Mouse (Mus musculus) liver, embryonic 15.5 days (tissue): ENCODE measurements around the gene Olfr851. TPM values are rescaled to one million over a fixed set of nuclear protein-coding genes. Genes with fewer than 3 reads are reported as not detected.

Experiments
- ATAC-seq: fragments of 200-750 bp; cut with Nextera tagmentation; 2 replicates; pipeline ENCODE4 v1.8.0; 2017; ENCODE audit warnings: moderate number of reproducible peaks, mild to moderate bottlenecking, moderate library complexity; ENCODE audit not compliant: insufficient read depth
- H3K27ac ChIP-seq: fragments of 300-500 bp; sonication (generic); replicated peaks from 2 replicates; pipeline ENCODE4 v1.5.1; 2015; ENCODE audit warnings: mild to moderate bottlenecking, inconsistent platforms
- H3K27me3 ChIP-seq: fragments of 300-500 bp; sonication (generic); 2 replicates; pipeline ENCODE4 v1.6.1; 2015; ENCODE audit warnings: mild to moderate bottlenecking, inconsistent platforms
- H3K36me3 ChIP-seq: fragments of 300-500 bp; sonication (generic); replicated peaks from 2 replicates; pipeline ENCODE4 v1.6.1; 2015; ENCODE audit warnings: moderate library complexity, mild to moderate bottlenecking, inconsistent platforms
- H3K4me1 ChIP-seq: fragments of 300-500 bp; sonication (generic); replicated peaks from 2 replicates; pipeline ENCODE4 v1.6.1; 2015; ENCODE audit warnings: inconsistent platforms
- H3K4me2 ChIP-seq: fragments of 300-500 bp; sonication (generic); 2 replicates; pipeline ENCODE4 v1.6.1; 2015; ENCODE audit warnings: moderate library complexity, mild to moderate bottlenecking, inconsistent platforms
- H3K4me3 ChIP-seq: fragments of 300-500 bp; sonication (generic); replicated peaks from 2 replicates; pipeline ENCODE4 v1.5.1; 2015; ENCODE audit warnings: mild to moderate bottlenecking, inconsistent platforms
- H3K9ac ChIP-seq: fragments of 300-500 bp; sonication (generic); 2 replicates; pipeline ENCODE4 v1.6.1; 2015; ENCODE audit warnings: moderate library complexity, mild to moderate bottlenecking, inconsistent platforms
- H3K9me3 ChIP-seq: fragments of 300-500 bp; sonication (generic); replicated peaks from 2 replicates; pipeline ENCODE4 v1.6.1; 2016; ENCODE audit warnings: inconsistent platforms
- WGBS: fragments of 180-500 bp; shearing (Covaris S2); methylation state at CpG from one replicate; pipeline ENCODE4 v1.1.7; 2015; ENCODE audit warnings: mixed read lengths; ENCODE audit not compliant: insufficient replicate concordance; 5-methylcytosine and 5-hydroxymethylcytosine counted together
- polyA plus RNA-seq: library from polyadenylated mRNA; unstranded; fragments of >200 nt; fragmentation: Nextera tagmentation; extraction: Ambion mirVana; gene quantifications from 2 replicates; pipeline ENCODE4 v1.2.1, GENCODE M21; 2015

Olfr851 gene
- not detected in 2 replicates for polyA plus RNA-seq

- no peak for ATAC-seq
- H3K9ac ChIP-seq, result no peak within 1 kb of the TSS
Measured at GRCm38 (mm10) chr9:19492995-19493394, at the start of gene Olfr851. Gene Olfr851, plus strand, starts transcription at chr9:19493295.

DNA sequence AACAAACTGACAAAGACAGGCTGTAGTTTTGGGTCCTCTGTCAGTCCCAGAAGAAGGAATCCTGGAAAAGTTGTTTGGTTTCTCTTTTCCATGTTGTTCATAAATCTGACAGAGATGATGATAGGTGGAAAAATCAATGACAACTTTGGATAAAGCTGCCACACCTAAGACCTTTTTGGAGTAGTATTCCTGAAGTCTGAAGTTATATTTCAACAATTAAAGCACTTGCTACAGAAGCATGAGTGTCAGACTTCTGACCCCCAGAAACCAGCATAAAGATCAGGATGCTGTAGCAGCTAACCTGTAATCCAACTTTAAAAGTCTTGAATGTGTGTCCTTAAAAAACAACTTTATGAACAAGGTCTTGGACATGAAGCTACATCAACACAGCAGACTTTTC is 14.9 kb upstream of the Olfr851 start, which contains the start of gene Olfr850:
TSS of gene Olfr850 (minus strand) at position 101 of the 400 bp plus-strand sequence.
- no peak for ATAC-seq
- H3K27me3 ChIP-seq, result no peaks in the 10 kb centered on the region
- H3K4me3 ChIP-seq, result no peak within 1 kb of the TSS
- no peak within 1 kb of the TSS for H3K4me2 ChIP-seq
- H3K36me3 ChIP-seq, result no peaks in the 10 kb centered on the region
- no peak within 1 kb of the TSS for H3K27ac ChIP-seq
- H3K9ac ChIP-seq, result no peak within 1 kb of the TSS
- H3K9me3 ChIP-seq, result no peaks in the 10 kb centered on the region
- no peaks in the 10 kb centered on the region for H3K4me1 ChIP-seq

More at GRCm38 (mm10) chr9:19492995-19493394, at the start of gene Olfr851:
- Histone ChIP-seq H3K4me2 (no peak within 1 kb of the TSS), H3K4me1 (no peaks in the 10 kb centered on the region), H3K27me3 (no peaks in the 10 kb centered on the region), H3K27ac (no peak within 1 kb of the TSS), H3K9me3 (no peaks in the 10 kb centered on the region; the same call in 1 of the 2 replicates), H3K4me3 (no peak within 1 kb of the TSS), H3K36me3 (no peaks in the 10 kb centered on the region)

GRCm38 (mm10) chr9:19540976-19541375 is 47.9 kb downstream of the Olfr851 start, which contains the start of gene Olfr853:
Gene Olfr853, minus strand, starts transcription at chr9:19541076.
- Histone ChIP-seq H3K9ac (no peak within 1 kb of the TSS), H3K27ac (no peak within 1 kb of the TSS), H3K4me1 (no peaks in the 10 kb centered on the region), H3K4me3 (no peak within 1 kb of the TSS), H3K36me3 (no peaks in the 10 kb centered on the region), H3K4me2 (no peak within 1 kb of the TSS), H3K9me3 (no peaks in the 10 kb centered on the region), H3K27me3 (no peaks in the 10 kb centered on the region)
- no peak for ATAC-seq
- WGBS, result 56% methylated on average over 1 of the region's 1 CpGs

Other genes with a start within 250 kb of the Olfr851 start
- not detected in 2 replicates for gene Olfr843, start 241.3 kb upstream of the Olfr851 start, polyA plus RNA-seq
- gene Olfr844, start 176.9 kb upstream of the Olfr851 start, polyA plus RNA-seq, result not detected in 2 replicates
- not detected in 2 replicates for gene Olfr845, start 156.8 kb upstream of the Olfr851 start, polyA plus RNA-seq
- not detected in 2 replicates for gene Olfr846, start 129.3 kb upstream of the Olfr851 start, polyA plus RNA-seq
- not detected in 2 replicates for gene Olfr847, start 114.6 kb upstream of the Olfr851 start, polyA plus RNA-seq
- gene Olfr849, start 53.0 kb upstream of the Olfr851 start, polyA plus RNA-seq, result not detected in 2 replicates
- gene Olfr850, start 15.0 kb upstream of the Olfr851 start, polyA plus RNA-seq, result not detected in 2 replicates
- gene Olfr853, start 47.8 kb downstream of the Olfr851 start, polyA plus RNA-seq, result not detected in 2 replicates
- not detected in 2 replicates for gene Olfr854, start 74.1 kb downstream of the Olfr851 start, polyA plus RNA-seq
- not detected in 2 replicates for gene Olfr855, start 89.3 kb downstream of the Olfr851 start, polyA plus RNA-seq
- gene Zfp317, start 128.8 kb downstream of the Olfr851 start, polyA plus RNA-seq, result 7.0 TPM in 2 replicates
- gene Olfr857, start 216.1 kb downstream of the Olfr851 start, polyA plus RNA-seq, result not detected in 2 replicates